Mouse (Mus musculus): Measurements from ENCODE around the gene Snorc.

The Snorc gene

GRCm38 (mm10) chr1:87510166-87510691 is 40.2 kb downstream of the Snorc start:
- DNase-seq (ENCODE audit: low read depth, low spot score): peak; percentile 62

- no peak for DNase-seq (ENCODE audit: low read depth, low spot score)
Observed at GRCm38 (mm10) chr1:87510845-87511244, 40.8 kb downstream of the Snorc start.

DNA sequence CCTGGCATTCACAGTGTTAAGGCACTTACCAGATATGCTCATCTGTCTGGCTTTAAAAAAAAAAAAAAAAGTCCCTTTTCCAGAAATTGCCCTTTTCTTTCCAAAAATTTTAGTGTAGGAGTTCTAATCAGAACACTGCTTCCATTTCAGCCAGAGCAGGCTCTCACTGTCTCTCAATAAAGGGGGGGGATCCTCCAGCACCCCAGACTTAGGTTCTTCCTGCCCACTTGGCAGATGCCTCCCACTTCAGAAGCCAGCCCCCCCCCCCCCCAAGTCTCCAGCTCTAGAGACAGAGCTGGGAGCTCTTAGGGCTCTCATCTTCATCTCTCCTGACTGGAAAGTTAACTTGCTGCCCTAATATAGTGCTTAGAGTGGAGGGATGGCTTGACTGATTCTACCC is 50.4 kb downstream of the Snorc start:
- no peak for DNase-seq (ENCODE audit: low read depth, low spot score)

GRCm38 (mm10) chr1:87521523-87521922 is 51.5 kb downstream of the Snorc start:
- no peak for DNase-seq (ENCODE audit: low read depth, low spot score)

GRCm38 (mm10) chr1:87525041-87525440 is 55.0 kb downstream of the Snorc start:
- no peak for DNase-seq (ENCODE audit: low read depth, low spot score)
